Mouse (Mus musculus): Measurements from ENCODE around the gene Golm1. TPM values are rescaled to one million over a fixed set of nuclear protein-coding genes. Genes with fewer than 3 reads are reported as not detected.
A peak's percentile ranks its signal among the peaks of the same experiment; 100 is the strongest.

Golm1 gene
- polyA plus RNA-seq, 1 experiment from 2014 or later, result 41.1 TPM

GRCm38 (mm10) chr13:59661387-59661786, 14.2 kb downstream of the Golm1 start:
- H3K4me1 ChIP-seq (replicated peaks), result peaks cover 2% of the 10 kb centered on the region
- H3K36me3 ChIP-seq, result peaks cover 36% of the 10 kb centered on the region
- no peak for ATAC-seq (replicated peaks; ENCODE audit: insufficient number of reproducible peaks, insufficient read depth, low FRiP score, low read depth)
- no peak overlapping the region for H3K9ac ChIP-seq
- H3K27ac ChIP-seq, result no peak overlapping the region
- H3K4me3 ChIP-seq, result no peak overlapping the region
- H3K9me3 ChIP-seq (replicated peaks), result no peaks in the 10 kb centered on the region
- 88% methylated on average over 8 of the region's 8 CpGs for WGBS
- H3K27me3 ChIP-seq, result no peaks in the 10 kb centered on the region
- H3K4me2 ChIP-seq, result no peak overlapping the region

DNA sequence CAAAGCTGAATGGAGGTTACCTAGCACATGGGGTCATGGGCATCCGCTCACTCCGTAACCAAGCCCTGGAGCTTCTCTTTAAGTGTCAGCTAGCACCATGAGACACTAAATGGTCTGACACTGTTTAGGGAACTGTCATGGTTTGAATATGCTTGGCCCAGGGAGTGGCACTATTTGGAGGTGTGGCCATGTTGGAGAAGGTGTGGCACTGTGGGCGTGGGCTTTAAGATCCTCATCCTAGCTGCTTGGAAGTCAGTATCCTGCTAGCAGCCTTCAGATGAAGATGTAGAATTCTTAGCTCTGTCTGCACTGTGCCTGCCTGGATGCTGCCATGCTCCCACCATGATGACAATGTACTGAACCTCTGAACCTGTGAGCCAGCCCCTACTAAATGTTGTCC, 15.2 kb downstream of the Golm1 start:
- Histone ChIP-seq H3K36me3 (peaks cover 36% of the 10 kb centered on the region), H3K4me3 (no peak overlapping the region), H3K9ac (no peak overlapping the region), H3K9me3 (replicated peaks) (no peaks in the 10 kb centered on the region), H3K27ac (no peak overlapping the region), H3K4me1 (replicated peaks) (no peaks in the 10 kb centered on the region; the same call in none of the 2 replicates), H3K4me2 (no peak overlapping the region), H3K27me3 (no peaks in the 10 kb centered on the region)
- no peak for ATAC-seq (replicated peaks; ENCODE audit: insufficient number of reproducible peaks, insufficient read depth, low FRiP score, low read depth)
- 98% methylated on average over 3 of the region's 3 CpGs for WGBS

- no peak overlapping the region for H3K4me3 ChIP-seq
- WGBS, result 80% methylated on average over 5 of the region's 5 CpGs
These were observed 17.8 kb downstream of the Golm1 start for GRCm38 (mm10) chr13:59657781-59658180.

DNA sequence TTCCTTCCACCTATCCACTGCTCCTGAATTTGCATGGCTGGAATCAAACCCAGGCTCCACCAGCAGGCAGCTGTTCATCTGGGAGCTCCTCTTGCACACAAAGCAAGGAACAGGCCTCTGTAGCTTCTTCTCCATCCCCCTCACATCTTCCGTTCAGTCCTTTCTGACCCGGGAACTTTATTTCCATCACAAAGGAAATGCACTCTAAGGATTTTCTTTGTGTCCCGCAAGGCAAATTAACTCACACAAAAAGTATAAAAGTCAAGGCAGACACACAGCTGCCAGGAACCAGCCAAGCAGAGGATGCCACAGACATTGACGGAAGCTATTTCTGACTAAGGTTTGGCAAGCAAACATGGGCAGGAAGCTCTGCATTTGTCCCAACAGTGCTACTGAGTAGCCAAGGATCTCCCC, 18.6 kb downstream of the Golm1 start:
- Histone ChIP-seq H3K4me3 (no peak overlapping the region), H3K4me2 (no peak overlapping the region), H3K9me3 (replicated peaks) (no peaks in the 10 kb centered on the region), H3K36me3 (peaks cover 7% of the 10 kb centered on the region; the same call in 1 of the 2 replicates), H3K27ac (peak overlapping the region; percentile 35; the same call in 1 of the 2 replicates), H3K4me1 (replicated peaks) (peaks cover 12% of the 10 kb centered on the region), H3K9ac (no peak overlapping the region), H3K27me3 (no peaks in the 10 kb centered on the region)
- WGBS, result 71% methylated on average over 4 of the region's 4 CpGs
- ATAC-seq (replicated peaks; ENCODE audit: insufficient number of reproducible peaks, insufficient read depth, low FRiP score, low read depth), result no peak

More at GRCm38 (mm10) chr13:59657781-59658180, 17.8 kb downstream of the Golm1 start:
- Histone ChIP-seq H3K27ac (no peak overlapping the region), H3K4me1 (replicated peaks) (peaks cover 7% of the 10 kb centered on the region), H3K9ac (no peak overlapping the region), H3K36me3 (peaks cover 14% of the 10 kb centered on the region), H3K4me2 (no peak overlapping the region), H3K27me3 (no peaks in the 10 kb centered on the region), H3K9me3 (replicated peaks) (no peaks in the 10 kb centered on the region)
- ATAC-seq (replicated peaks; ENCODE audit: insufficient number of reproducible peaks, insufficient read depth, low FRiP score, low read depth), result no peak

- Histone ChIP-seq H3K4me3 (no peak overlapping the region), H3K9me3 (replicated peaks) (no peaks in the 10 kb centered on the region), H3K4me2 (no peak overlapping the region), H3K9ac (no peak overlapping the region), H3K36me3 (0 out of 2 replicates have a peak, but pooled peaks cover under 1% of the 10 kb centered on the region), H3K27me3 (no peaks in the 10 kb centered on the region), H3K4me1 (replicated peaks) (peaks cover 12% of the 10 kb centered on the region), H3K27ac (peak overlapping the region; percentile 35; the same call in 1 of the 2 replicates)
- 60% methylated on average over 10 of the region's 10 CpGs for WGBS
- no peak for ATAC-seq (replicated peaks; ENCODE audit: insufficient number of reproducible peaks, insufficient read depth, low FRiP score, low read depth)
These were observed 19.2 kb downstream of the Golm1 start for GRCm38 (mm10) chr13:59656316-59656832.

DNA sequence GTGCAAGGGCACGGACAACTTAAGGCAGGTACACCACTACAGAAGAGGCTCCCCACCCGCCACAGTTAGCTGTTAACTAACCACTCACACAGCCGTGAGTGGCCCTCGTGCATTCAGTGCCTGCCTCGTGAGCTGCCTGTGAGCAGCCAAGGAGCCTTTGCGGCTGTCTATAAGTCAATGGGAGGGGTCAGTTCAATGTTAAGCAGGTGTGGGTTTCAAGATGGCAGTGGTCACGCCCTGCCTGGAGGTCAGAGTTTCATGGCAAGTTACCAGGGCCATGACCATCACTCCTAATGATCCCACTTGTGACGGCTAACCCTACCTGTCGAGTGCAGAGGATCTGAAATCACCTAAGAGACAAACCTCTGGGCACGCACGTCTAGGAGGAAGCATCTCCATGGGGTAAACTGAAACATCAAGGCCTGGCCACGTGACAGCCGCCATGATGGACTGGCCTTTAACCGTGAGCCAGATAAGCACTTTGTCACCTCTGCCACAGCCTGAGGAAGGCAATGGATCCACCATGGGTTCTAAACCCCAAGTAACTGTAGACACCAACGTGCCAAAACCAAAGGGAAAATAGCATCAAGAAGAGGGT, 19.8 kb downstream of the Golm1 start:
- H3K4me3 ChIP-seq, result no peak overlapping the region
- H3K27ac ChIP-seq, result no peak overlapping the region
- H3K9ac ChIP-seq, result no peak overlapping the region
- 90% methylated on average over 15 of the region's 15 CpGs for WGBS
- no peak overlapping the region for H3K4me2 ChIP-seq
- H3K4me1 ChIP-seq (replicated peaks), result peaks cover 12% of the 10 kb centered on the region
- no peaks in the 10 kb centered on the region for H3K36me3 ChIP-seq
- no peaks in the 10 kb centered on the region for H3K9me3 ChIP-seq (replicated peaks)
- H3K27me3 ChIP-seq, result no peaks in the 10 kb centered on the region
- ATAC-seq (replicated peaks; ENCODE audit: insufficient number of reproducible peaks, insufficient read depth, low FRiP score, low read depth), result no peak

- Histone ChIP-seq H3K4me3 (no peak overlapping the region), H3K27ac (no peak overlapping the region), H3K9me3 (replicated peaks) (no peaks in the 10 kb centered on the region), H3K27me3 (no peaks in the 10 kb centered on the region), H3K9ac (no peak overlapping the region), H3K4me1 (replicated peaks) (peaks cover 12% of the 10 kb centered on the region), H3K36me3 (no peaks in the 10 kb centered on the region), H3K4me2 (no peak overlapping the region)
- no peak for ATAC-seq (replicated peaks; ENCODE audit: insufficient number of reproducible peaks, insufficient read depth, low FRiP score, low read depth)
- WGBS, result 85% methylated on average over 5 of the region's 5 CpGs
These were observed 21.1 kb downstream of the Golm1 start for GRCm38 (mm10) chr13:59654465-59654864.

- H3K4me2 ChIP-seq, result no peak overlapping the region
- H3K9ac ChIP-seq, result no peak overlapping the region
- no peak overlapping the region for H3K27ac ChIP-seq
- H3K36me3 ChIP-seq, result peaks cover 6% of the 10 kb centered on the region; the same call in 1 of the 2 replicates
- no peak overlapping the region for H3K4me3 ChIP-seq
- WGBS, result 70% methylated on average over 3 of the region's 3 CpGs
- no peaks in the 10 kb centered on the region for H3K27me3 ChIP-seq
- H3K4me1 ChIP-seq (replicated peaks), result peaks cover 12% of the 10 kb centered on the region
- no peak for ATAC-seq (replicated peaks; ENCODE audit: insufficient number of reproducible peaks, insufficient read depth, low FRiP score, low read depth)
- H3K9me3 ChIP-seq (replicated peaks), result no peaks in the 10 kb centered on the region
These were observed 22.5 kb downstream of the Golm1 start for GRCm38 (mm10) chr13:59653136-59653535.

- H3K27ac ChIP-seq, result no peak overlapping the region
- no peak overlapping the region for H3K4me2 ChIP-seq
- no peaks in the 10 kb centered on the region for H3K9me3 ChIP-seq (replicated peaks)
- no peaks in the 10 kb centered on the region for H3K27me3 ChIP-seq
- H3K36me3 ChIP-seq, result peaks cover 6% of the 10 kb centered on the region; the same call in 1 of the 2 replicates
- ATAC-seq (replicated peaks; ENCODE audit: insufficient number of reproducible peaks, insufficient read depth, low FRiP score, low read depth), result no peak
- 43% methylated on average over 5 of the region's 5 CpGs for WGBS
- peaks cover 12% of the 10 kb centered on the region for H3K4me1 ChIP-seq (replicated peaks)
- H3K9ac ChIP-seq, result no peak overlapping the region
- H3K4me3 ChIP-seq, result no peak overlapping the region
These were observed 23.0 kb downstream of the Golm1 start for GRCm38 (mm10) chr13:59652651-59653050.

GRCm38 (mm10) chr13:59649781-59650180, 25.8 kb downstream of the Golm1 start:
- Histone ChIP-seq H3K9me3 (replicated peaks) (no peaks in the 10 kb centered on the region), H3K27ac (no peak overlapping the region), H3K36me3 (peaks cover 6% of the 10 kb centered on the region; the same call in 1 of the 2 replicates), H3K4me2 (no peak overlapping the region), H3K4me3 (no peak overlapping the region), H3K4me1 (replicated peaks) (peaks cover 27% of the 10 kb centered on the region), H3K9ac (no peak overlapping the region), H3K27me3 (no peaks in the 10 kb centered on the region)
- 82% methylated on average over 5 of the region's 5 CpGs for WGBS
- ATAC-seq (replicated peaks; ENCODE audit: insufficient number of reproducible peaks, insufficient read depth, low FRiP score, low read depth), result no peak

DNA sequence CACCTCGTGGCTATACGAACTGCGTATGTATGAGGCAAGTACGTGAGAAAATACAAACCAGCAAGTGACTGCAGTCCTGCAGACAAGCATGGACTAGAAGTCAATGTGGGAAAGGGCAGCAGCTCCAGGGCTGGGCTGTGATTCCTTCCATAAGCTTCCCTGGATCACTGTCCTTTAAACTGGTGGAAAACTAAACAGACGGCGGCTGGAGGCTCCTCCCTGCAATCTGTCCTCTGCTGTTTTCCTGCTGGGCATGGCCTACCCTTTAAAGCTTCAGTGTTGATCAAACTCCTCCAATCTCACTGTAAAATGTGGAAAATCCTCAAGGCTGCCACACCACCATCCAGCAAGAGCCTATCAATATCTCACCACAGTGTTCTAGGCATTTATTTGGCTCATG, 27.0 kb downstream of the Golm1 start:
- peaks cover 6% of the 10 kb centered on the region; the same call in 1 of the 2 replicates for H3K36me3 ChIP-seq
- H3K9me3 ChIP-seq (replicated peaks), result no peaks in the 10 kb centered on the region
- WGBS, result 87% methylated on average over 6 of the region's 6 CpGs
- no peak overlapping the region for H3K4me3 ChIP-seq
- peaks cover 27% of the 10 kb centered on the region for H3K4me1 ChIP-seq (replicated peaks)
- no peak overlapping the region for H3K4me2 ChIP-seq
- no peaks in the 10 kb centered on the region for H3K27me3 ChIP-seq
- no peak for ATAC-seq (replicated peaks; ENCODE audit: insufficient number of reproducible peaks, insufficient read depth, low FRiP score, low read depth)
- H3K9ac ChIP-seq, result no peak overlapping the region
- no peak overlapping the region for H3K27ac ChIP-seq

GRCm38 (mm10) chr13:59647484-59647883, 28.1 kb downstream of the Golm1 start:
- Histone ChIP-seq H3K27ac (no peak overlapping the region), H3K4me1 (replicated peaks) (peaks cover 16% of the 10 kb centered on the region), H3K9ac (no peak overlapping the region), H3K4me2 (no peak overlapping the region), H3K36me3 (peaks cover 6% of the 10 kb centered on the region; the same call in 1 of the 2 replicates), H3K27me3 (no peaks in the 10 kb centered on the region), H3K4me3 (no peak overlapping the region), H3K9me3 (replicated peaks) (no peaks in the 10 kb centered on the region)
- ATAC-seq (replicated peaks; ENCODE audit: insufficient number of reproducible peaks, insufficient read depth, low FRiP score, low read depth), result no peak
- 69% methylated on average over 6 of the region's 6 CpGs for WGBS
